Mouse (Mus musculus) hindbrain, embryonic 11.5 days (tissue): ENCODE results near the gene Defb39. TPM values are rescaled to one million over a fixed set of nuclear protein-coding genes. Genes with fewer than 3 reads are reported as not detected.

ENCODE experiments used
- ATAC-seq: fragments of 200-750 bp; cut with Nextera tagmentation; 2 replicates; pipeline ENCODE4 v1.8.0; 2017; ENCODE audit warnings: mild to moderate bottlenecking, moderate TSS enrichment, moderate library complexity; ENCODE audit not compliant: low FRiP score
- DNase-seq: peaks from one replicate; pipeline ENCODE4 v3.0.0-alpha.2; 2015; ENCODE audit warnings: low spot score
- H3K27ac ChIP-seq: fragments of 300-500 bp; sonication (generic); 2 replicates; pipeline ENCODE4 v1.5.1; 2014; ENCODE audit warnings: mild to moderate bottlenecking, low read depth, low read length
- H3K27me3 ChIP-seq: fragments of 300-500 bp; sonication (generic); 2 replicates; pipeline ENCODE4 v1.6.1; 2014; ENCODE audit warnings: mild to moderate bottlenecking, low read length, moderate library complexity, mixed read lengths; ENCODE audit not compliant: control insufficient read depth, insufficient read depth
- H3K36me3 ChIP-seq: fragments of 300-500 bp; sonication (generic); 2 replicates; pipeline ENCODE4 v1.6.1; 2014; ENCODE audit warnings: mild to moderate bottlenecking, low read length, moderate library complexity, mixed read lengths; ENCODE audit not compliant: control insufficient read depth, insufficient read depth
- H3K4me1 ChIP-seq: fragments of 300-500 bp; sonication (generic); replicated peaks from 2 replicates; pipeline ENCODE4 v1.6.1; 2014; ENCODE audit warnings: low read length, mixed read lengths; ENCODE audit not compliant: control insufficient read depth, insufficient read depth
- H3K4me2 ChIP-seq: fragments of 300-500 bp; sonication (generic); replicated peaks from 2 replicates; pipeline ENCODE4 v1.6.1; 2014; ENCODE audit warnings: mild to moderate bottlenecking, low read depth, low read length
- H3K4me3 ChIP-seq: fragments of 300-500 bp; sonication (generic); 2 replicates; pipeline ENCODE4 v1.5.1; 2014; ENCODE audit warnings: low read depth, low read length
- H3K9ac ChIP-seq: fragments of 300-500 bp; sonication (generic); 2 replicates; pipeline ENCODE4 v1.6.1; 2014; ENCODE audit warnings: low read depth, low read length
- H3K9me3 ChIP-seq: fragments of 300-500 bp; sonication (generic); 2 replicates; pipeline ENCODE4 v1.6.1; 2016; ENCODE audit warnings: low read length; ENCODE audit not compliant: control insufficient read depth
- WGBS: fragments of 180-500 bp; shearing (Covaris S2); extraction: QIAGEN DNeasy Blood & Tissue Kit; methylation state at CpG from one replicate; pipeline ENCODE4 v1.1.7; 2014; 5-methylcytosine and 5-hydroxymethylcytosine counted together
- polyA plus RNA-seq: library from polyadenylated mRNA; unstranded; fragments of >200 nt; fragmentation: Nextera tagmentation; extraction: Ambion mirVana; gene quantifications from 2 replicates; pipeline ENCODE4 v1.2.1, GENCODE M21; 2014

Defb39 gene
- polyA plus RNA-seq = not detected in 2 replicates

- DNase-seq (no peak), ATAC-seq (no peak)
- Histone ChIP-seq H3K9me3 (no peaks in the 10 kb centered on the region; the same call in 1 of the 2 replicates), H3K4me1 (no peaks in the 10 kb centered on the region), H3K27ac (no peak within 1 kb of the TSS), H3K36me3 (no peaks in the 10 kb centered on the region), H3K4me2 (no peak within 1 kb of the TSS), H3K4me3 (no peak within 1 kb of the TSS), H3K9ac (no peak within 1 kb of the TSS), H3K27me3 (no peaks in the 10 kb centered on the region)
- WGBS = 92% methylated on average over 1 of the region's 1 CpGs
Measured at GRCm38 (mm10) chr8:19064710-19065109, at the start of gene Defb39. Defb39 (minus strand) TSS chr8:19064810.

- DNase-seq = no peak
- H3K27me3 ChIP-seq = no peaks in the 10 kb centered on the region
- no peak overlapping the region for H3K9ac ChIP-seq
- H3K4me2 ChIP-seq = no peak overlapping the region
- H3K36me3 ChIP-seq = no peaks in the 10 kb centered on the region
- H3K27ac ChIP-seq = no peak overlapping the region
- WGBS = 85% methylated on average over 2 of the region's 2 CpGs
- no peaks in the 10 kb centered on the region; the same call in 1 of the 2 replicates for H3K9me3 ChIP-seq
- no peak overlapping the region for H3K4me3 ChIP-seq
- H3K4me1 ChIP-seq = no peaks in the 10 kb centered on the region
- no peak for ATAC-seq
Measured at GRCm38 (mm10) chr8:19066013-19066412, 1.4 kb upstream of the Defb39 start.

GRCm38 (mm10) chr8:19062891-19063290 lies 1.7 kb downstream of the Defb39 start:
- Histone ChIP-seq H3K4me3 (no peak overlapping the region), H3K27ac (no peak overlapping the region)
- no peak for DNase-seq

GRCm38 (mm10) chr8:19045242-19045641 lies 19.4 kb downstream of the Defb39 start:
- Histone ChIP-seq H3K4me2 (no peak overlapping the region), H3K27ac (no peak overlapping the region), H3K4me1 (no peaks in the 10 kb centered on the region), H3K9ac (no peak overlapping the region), H3K4me3 (no peak overlapping the region), H3K9me3 (no peaks in the 10 kb centered on the region), H3K27me3 (no peaks in the 10 kb centered on the region), H3K36me3 (no peaks in the 10 kb centered on the region)
- DNase-seq (no peak), ATAC-seq (no peak)
- WGBS = 92% methylated on average over 14 of the region's 14 CpGs

More at GRCm38 (mm10) chr8:19062891-19063290, 1.7 kb downstream of the Defb39 start:
- ATAC-seq = no peak
- Histone ChIP-seq H3K4me2 (no peak overlapping the region), H3K9me3 (no peaks in the 10 kb centered on the region; the same call in 1 of the 2 replicates), H3K9ac (no peak overlapping the region), H3K4me1 (no peaks in the 10 kb centered on the region), H3K27me3 (no peaks in the 10 kb centered on the region), H3K36me3 (no peaks in the 10 kb centered on the region)

- Histone ChIP-seq H3K4me2 (no peak within 1 kb of the TSS), H3K27me3 (no peaks in the 10 kb centered on the region), H3K9ac (no peak within 1 kb of the TSS), H3K4me1 (no peaks in the 10 kb centered on the region), H3K36me3 (no peaks in the 10 kb centered on the region), H3K9me3 (no peaks in the 10 kb centered on the region), H3K27ac (no peak within 1 kb of the TSS), H3K4me3 (no peak within 1 kb of the TSS)
- DNase-seq (no peak), ATAC-seq (no peak)
- 91% methylated on average over 1 of the region's 1 CpGs for WGBS
Measured at GRCm38 (mm10) chr8:19026466-19026865, 38.1 kb downstream of the Defb39 start, which contains the start of gene Defb38. Defb38 (minus strand) TSS chr8:19026566.

Other genes with a start within 250 kb of the Defb39 start
- gene Defb40, start 86.6 kb downstream of the Defb39 start, polyA plus RNA-seq = not detected in 2 replicates
- gene Defb37, start 73.8 kb downstream of the Defb39 start, polyA plus RNA-seq = not detected in 2 replicates
- gene Defb38, start 38.2 kb downstream of the Defb39 start, polyA plus RNA-seq = not detected in 2 replicates
- not detected in 2 replicates for gene Defb12, start 50.0 kb upstream of the Defb39 start, polyA plus RNA-seq
- not detected in 2 replicates for gene Defb34, start 58.9 kb upstream of the Defb39 start, polyA plus RNA-seq
- gene Gm45826, start 76.0 kb upstream of the Defb39 start, polyA plus RNA-seq = not detected in 2 replicates
- not detected in 2 replicates for gene Defb14, start 129.5 kb upstream of the Defb39 start, polyA plus RNA-seq
- gene Defb4, start 133.9 kb upstream of the Defb39 start, polyA plus RNA-seq = not detected in 2 replicates
- not detected in 2 replicates for gene Defb6, start 160.7 kb upstream of the Defb39 start, polyA plus RNA-seq
- gene Defb46, start 175.1 kb upstream of the Defb39 start, polyA plus RNA-seq = not detected in 2 replicates
- gene Defb5, start 182.8 kb upstream of the Defb39 start, polyA plus RNA-seq = not detected in 2 replicates
- not detected in 2 replicates for gene Defb3, start 228.6 kb upstream of the Defb39 start, polyA plus RNA-seq